Mouse (Mus musculus) leukemia stem cell, adult 10-12 weeks (primary cell): Measurements from ENCODE around the gene S100a16. TPM values are rescaled to one million over a fixed set of nuclear protein-coding genes. Genes with fewer than 3 reads are reported as not detected.

Experiments
- polyA plus RNA-seq: library from polyadenylated mRNA; stranded (reverse); fragments of >175 nt; gene quantifications from 2 replicates; pipeline ENCODE4 v1.2.3, GENCODE M21; 2012; ENCODE audit warnings: low replicate concordance

The S100a16 gene
- polyA plus RNA-seq = 1.6 and 3.6 TPM in 2 replicates

DNA sequence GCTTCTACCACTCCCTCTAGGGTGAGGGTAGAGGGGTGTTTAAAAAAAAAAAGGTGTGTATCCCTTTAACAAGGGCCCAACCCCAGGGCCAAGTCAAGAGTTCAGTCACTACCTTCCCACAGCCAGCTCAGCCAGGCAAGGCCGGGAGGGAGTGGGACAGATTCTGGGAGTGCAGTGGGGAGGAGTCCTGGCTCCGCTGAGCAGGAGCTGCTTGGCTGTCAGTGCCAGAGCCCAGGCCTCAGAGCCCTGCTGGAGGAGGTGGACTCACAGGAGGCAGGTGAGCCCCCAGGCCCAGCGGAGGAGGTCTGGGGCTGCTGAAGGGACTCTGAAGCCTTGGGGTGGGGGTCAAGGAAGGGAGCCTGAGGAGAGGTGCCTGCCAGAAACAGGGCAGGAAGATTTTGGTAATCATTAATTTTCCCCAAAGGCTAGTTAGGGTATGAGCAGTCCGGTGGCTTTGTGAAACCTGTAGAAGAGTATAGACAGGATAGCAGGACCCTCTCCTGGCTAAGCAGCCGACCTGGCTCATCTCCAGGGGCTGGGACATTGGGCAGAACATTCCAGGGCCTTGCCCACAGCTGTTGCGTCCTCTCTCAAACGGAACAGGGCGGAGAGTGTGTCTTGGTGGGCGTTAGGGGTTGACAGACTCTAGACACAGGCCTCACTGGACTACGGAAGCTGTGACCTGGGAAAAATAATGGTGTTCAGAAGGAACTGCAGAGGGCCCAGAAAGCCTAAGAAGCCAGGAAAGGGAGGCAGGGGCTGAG lies at the start of gene S100a16:
Gene S100a16, plus strand, starts transcription at position 114 of the 764 bp plus-strand sequence.

DNA sequence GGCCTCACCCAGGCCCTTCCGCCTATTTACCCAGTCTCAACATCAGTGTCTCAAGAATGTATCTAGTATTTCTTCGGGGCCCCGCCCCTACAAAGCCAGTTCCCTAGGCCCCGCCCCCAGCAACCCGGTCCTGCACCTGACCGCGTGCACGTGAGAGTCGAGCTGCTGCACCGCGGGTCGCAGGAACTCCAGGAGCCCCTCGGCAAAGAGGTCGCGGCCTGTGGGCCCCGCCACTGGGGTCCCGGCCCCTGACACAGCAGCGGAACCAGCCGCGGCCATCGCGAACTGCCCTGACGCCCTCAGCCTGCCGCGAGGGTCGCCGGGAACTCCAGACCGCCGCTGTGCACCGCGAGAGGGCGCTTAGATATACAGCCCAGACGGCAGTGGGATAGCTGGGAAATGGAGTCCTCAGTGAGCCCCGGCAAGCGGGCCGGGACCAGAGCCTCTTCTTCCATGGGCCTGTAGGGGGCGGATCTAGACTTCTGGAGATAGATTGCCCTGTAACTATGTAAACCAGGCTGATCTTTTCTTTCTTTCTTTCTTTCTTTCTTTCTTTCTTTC lies 46.3 kb upstream of the S100a16 start, which contains the start of gene Snapin:
Gene Snapin, minus strand, starts transcription at position 338 of the 561 bp plus-strand sequence.

DNA sequence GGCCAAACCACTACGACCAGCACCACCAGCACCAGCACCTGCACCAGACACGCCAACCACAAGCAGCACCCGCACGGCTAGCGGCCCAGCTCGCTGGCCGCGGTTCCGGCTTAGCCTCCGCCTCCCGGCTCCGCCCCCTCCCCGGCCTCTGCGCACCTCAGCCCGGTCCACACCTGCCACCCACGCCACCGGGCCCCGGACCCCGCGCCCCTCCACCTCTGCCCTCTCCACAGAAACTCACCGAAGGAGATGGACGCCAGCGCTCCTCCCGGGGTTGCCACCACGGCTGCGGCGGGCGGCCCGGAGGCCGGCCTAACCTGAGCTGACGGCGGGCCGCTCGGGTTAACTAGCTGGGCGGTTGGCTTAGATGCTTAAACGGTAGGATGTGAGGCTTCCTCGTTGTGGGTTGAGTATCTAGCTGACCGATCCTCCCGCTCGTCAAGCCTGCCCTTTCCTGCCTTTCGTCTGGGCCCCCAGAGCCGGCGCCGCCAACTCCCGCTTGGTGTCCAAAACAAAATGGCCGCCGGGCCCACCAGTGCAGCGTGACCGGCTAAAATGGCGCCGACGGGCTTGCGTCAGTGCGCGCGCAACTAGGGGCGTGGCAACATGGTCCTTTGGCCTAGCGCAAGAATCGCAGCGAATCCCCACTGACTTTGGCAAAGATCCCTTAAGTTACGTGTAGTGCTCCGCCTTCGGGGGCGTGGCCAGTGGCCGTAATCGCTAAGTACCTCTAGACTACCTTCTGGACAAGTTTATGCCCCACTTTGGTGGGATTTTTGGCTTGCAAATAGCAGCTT lies 27.9 kb upstream of the S100a16 start, which contains the start of gene Chtop:
Gene Chtop, minus strand, starts transcription at position 549 of the 797 bp plus-strand sequence.

DNA sequence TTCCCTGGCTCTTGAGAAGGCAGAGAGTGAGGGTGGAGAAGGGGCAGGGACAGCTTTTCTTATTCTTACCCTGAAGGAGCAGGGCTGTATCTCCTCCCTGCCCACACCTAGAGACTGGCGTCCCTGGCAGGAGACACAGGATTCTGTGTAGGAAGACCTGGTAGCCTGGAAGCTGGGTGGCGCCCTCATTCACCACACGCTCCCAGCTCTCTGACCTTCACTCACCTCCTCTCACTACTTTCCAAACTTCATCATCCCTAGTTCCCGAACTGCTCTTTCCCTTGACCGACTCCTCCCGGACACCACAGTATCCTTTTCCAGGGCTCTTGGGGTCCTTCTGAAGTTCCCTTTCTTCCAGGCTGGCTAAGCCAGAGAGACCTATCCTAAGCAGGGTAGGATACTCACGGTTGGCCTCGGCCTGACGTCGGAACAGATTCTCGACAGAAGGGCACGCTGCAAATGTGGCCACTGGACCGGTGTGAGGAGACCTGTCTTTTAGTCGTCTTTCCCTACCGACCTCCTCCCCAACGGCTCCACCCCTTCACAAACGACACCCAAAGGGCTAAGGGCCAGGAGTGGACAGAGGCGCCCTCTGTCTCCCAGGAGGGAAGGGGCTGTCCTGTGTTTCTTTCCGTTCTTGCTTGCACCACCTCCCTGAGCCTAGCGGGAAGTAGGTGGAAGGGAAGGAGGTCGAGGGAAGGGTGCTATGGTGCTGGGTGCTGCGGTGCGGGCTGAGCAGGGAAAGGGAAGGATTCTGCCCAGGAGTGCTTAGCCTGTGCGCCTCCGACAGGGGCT lies 23.1 kb upstream of the S100a16 start, which contains the start of the genes S100a1 and S100a13:
Gene S100a1, minus strand, starts transcription at position 597 of the 795 bp plus-strand sequence.
Gene S100a13, plus strand, starts transcription at position 640 of the 795 bp plus-strand sequence.

DNA sequence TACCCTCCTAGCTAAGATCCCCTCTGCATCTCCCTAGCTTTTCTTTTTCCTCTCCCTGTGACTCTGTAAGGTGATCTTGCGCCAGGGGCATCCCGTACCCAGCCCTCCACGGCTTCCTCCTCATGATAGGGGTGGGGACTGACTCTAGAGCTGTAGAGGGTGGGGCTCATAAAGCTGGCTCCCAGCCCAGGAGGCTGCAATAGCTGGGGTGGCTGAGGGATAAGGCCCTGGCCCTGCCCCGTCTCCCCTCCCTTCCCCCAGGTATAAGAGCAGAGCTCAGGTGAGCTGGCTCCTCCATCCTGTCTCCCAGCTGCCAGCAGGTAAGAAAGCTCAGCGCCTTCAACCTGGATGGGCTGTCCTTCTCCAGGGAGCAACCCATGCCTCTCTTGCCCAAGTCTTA lies 10.5 kb upstream of the S100a16 start, which contains the start of gene S100a14:
Gene S100a14, plus strand, starts transcription at position 277 of the 400 bp plus-strand sequence.

DNA sequence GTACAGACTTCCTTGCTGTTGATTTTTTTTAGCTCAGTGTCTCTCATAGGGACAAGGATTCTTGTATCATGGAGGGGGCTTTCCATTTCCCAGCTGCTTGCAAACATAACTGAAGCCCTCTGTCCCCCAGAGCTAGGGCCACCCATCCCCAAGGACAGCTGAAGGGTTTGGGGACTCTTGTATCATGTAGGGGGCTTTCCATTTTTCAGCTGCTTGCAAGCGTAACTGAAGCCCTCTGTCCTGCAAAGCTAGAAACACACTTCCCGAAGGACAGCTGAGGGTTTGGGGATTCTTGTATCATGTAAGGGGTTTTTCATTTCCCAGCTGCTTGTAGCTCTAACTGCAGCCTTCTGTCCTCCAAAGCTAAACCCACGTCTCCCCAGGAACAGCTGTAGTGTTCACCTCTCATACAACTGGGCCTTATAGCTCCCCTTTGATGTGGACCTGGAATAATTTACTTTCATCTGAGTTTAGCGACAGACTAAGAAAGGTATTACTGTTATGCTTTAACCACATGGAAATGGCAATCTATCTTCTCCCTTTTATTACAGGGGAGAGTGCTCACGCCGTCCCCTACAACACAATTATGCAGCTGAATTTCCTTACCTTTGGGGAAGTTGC lies 23.1 kb downstream of the S100a16 start, which contains the start of gene S100a3:
Gene S100a3, plus strand, starts transcription at position 571 of the 621 bp plus-strand sequence.

DNA sequence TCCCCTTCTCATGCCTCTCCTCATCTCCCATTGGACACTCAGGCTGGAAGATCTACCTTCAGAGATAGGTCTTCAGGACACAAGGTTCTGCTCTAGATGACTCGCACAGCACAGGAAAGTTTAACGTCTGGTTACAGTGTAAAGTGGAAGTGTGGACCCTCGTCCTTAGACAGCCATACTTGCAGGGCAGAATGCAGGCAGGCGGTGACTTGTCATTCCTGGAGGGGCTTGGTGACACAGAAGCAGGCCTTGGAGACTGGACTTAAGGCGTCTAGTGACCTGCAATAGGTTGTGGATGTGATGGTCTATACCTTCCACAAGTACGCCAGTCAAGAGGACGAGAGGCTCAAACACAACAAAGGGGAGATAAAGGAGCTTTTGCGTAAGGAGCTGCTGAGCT lies 52.9 kb downstream of the S100a16 start, which contains the start of gene S100a2:
Gene S100a2, plus strand, starts transcription at position 301 of the 400 bp plus-strand sequence.

Other genes with a start within 250 kb of the S100a16 start
- gene Gatad2b, start 244.1 kb upstream of the S100a16 start, polyA plus RNA-seq = 3.4 and 5.4 TPM in 2 replicates
- 2.4 and 2.9 TPM in 2 replicates for gene Slc27a3, start 147.3 kb upstream of the S100a16 start, polyA plus RNA-seq
- gene Ints3, start 103.6 kb upstream of the S100a16 start, polyA plus RNA-seq = 28.3 and 56.0 TPM in 2 replicates
- 0.89 and 5.8 TPM in 2 replicates for gene Npr1, start 71.4 kb upstream of the S100a16 start, polyA plus RNA-seq
- gene Ilf2, start 61.1 kb upstream of the S100a16 start, polyA plus RNA-seq = 8.3 and 17.4 TPM in 2 replicates
- 1.9 and 2.3 TPM in 2 replicates for gene Snapin, start 46.2 kb upstream of the S100a16 start, polyA plus RNA-seq
- gene Chtop, start 27.8 kb upstream of the S100a16 start, polyA plus RNA-seq = 77.5 and 97.8 TPM in 2 replicates
- gene S100a1, start 22.9 kb upstream of the S100a16 start, polyA plus RNA-seq = 4.6 and 6.4 TPM in 2 replicates
- 1.4 and 4.0 TPM in 2 replicates for gene S100a13, start 22.8 kb upstream of the S100a16 start, polyA plus RNA-seq
- not detected in 2 replicates for gene S100a14, start 10.4 kb upstream of the S100a16 start, polyA plus RNA-seq
- gene S100a3, start 23.3 kb downstream of the S100a16 start, polyA plus RNA-seq = not detected in 2 replicates
- not detected in 2 replicates for gene S100a2, start 53.0 kb downstream of the S100a16 start, polyA plus RNA-seq
- gene Gm42674, start 64.7 kb downstream of the S100a16 start, polyA plus RNA-seq = not detected in 2 replicates
- 0.43 TPM in 1 of 2 replicates, not detected in the other for gene S100a4, start 66.5 kb downstream of the S100a16 start, polyA plus RNA-seq
- gene S100a5, start 71.3 kb downstream of the S100a16 start, polyA plus RNA-seq = not detected in 2 replicates
- gene S100a6, start 75.6 kb downstream of the S100a16 start, polyA plus RNA-seq = 3.1 and 4.6 TPM in 2 replicates
- gene S100a7a, start 116.8 kb downstream of the S100a16 start, polyA plus RNA-seq = not detected in 2 replicates
- 0.75 and 4.8 TPM in 2 replicates for gene S100a8, start 131.7 kb downstream of the S100a16 start, polyA plus RNA-seq
- gene S100a9, start 158.5 kb downstream of the S100a16 start, polyA plus RNA-seq = 4.4 and 10.4 TPM in 2 replicates
- not detected in 2 replicates for gene Pglyrp4, start 189.7 kb downstream of the S100a16 start, polyA plus RNA-seq
- gene Gm5849, start 240.6 kb downstream of the S100a16 start, polyA plus RNA-seq = not detected in 2 replicates